Mouse (Mus musculus) megakaryocyte-erythroid progenitor cell, adult 5-6 weeks (primary cell): Measurements from ENCODE around the gene Copa. TPM values are rescaled to one million over a fixed set of nuclear protein-coding genes. Genes with fewer than 3 reads are reported as not detected.

Experiments used
- total RNA-seq, 2 experiments: library from RNA; stranded (forward) in 1 of 2; stranded (reverse) in 1 of 2; fragments of 200-1000, 215-1000 nt in 1 of 2; fragments of >200 nt in 1 of 2; fragmentation: Nextera tagmentation in 1 of 2; gene quantifications; 2 replicates each; pipeline ENCODE4 v1.2.3; 2014 to 2017

Copa gene
- total RNA-seq, 2 experiments from 2014 or later = 107 to 114 TPM

Other genes starting within 250 kb of the Copa start
- gene Cd84, start 242.8 kb upstream of the Copa start, total RNA-seq (2014; fragmentation: Nextera tagmentation) = 17.2 and 17.3 TPM in 2 replicates
- gene Cd84, start 242.8 kb upstream of the Copa start, total RNA-seq (2017) = 20.1 and 61.3 TPM in 2 replicates
- 2.6 and 2.7 TPM in 2 replicates for gene Gm10521, start 186.9 kb upstream of the Copa start, total RNA-seq (2014; fragmentation: Nextera tagmentation)
- gene Gm10521, start 186.9 kb upstream of the Copa start, total RNA-seq (2017) = 1.1 TPM in 2 replicates
- 3.7 and 17.0 TPM in 2 replicates for gene Slamf6, start 165.0 kb upstream of the Copa start, total RNA-seq (2014; fragmentation: Nextera tagmentation)
- gene Slamf6, start 165.0 kb upstream of the Copa start, total RNA-seq (2017) = 0.50 and 3.5 TPM in 2 replicates
- 1.6 and 1.9 TPM in 2 replicates for gene Vangl2, start 54.1 kb upstream of the Copa start, total RNA-seq (2014; fragmentation: Nextera tagmentation)
- gene Vangl2, start 54.1 kb upstream of the Copa start, total RNA-seq (2017) = 0.42 and 2.6 TPM in 2 replicates
- gene Nhlh1, start 25.0 kb upstream of the Copa start, total RNA-seq (2014; fragmentation: Nextera tagmentation) = not detected in 2 replicates
- not detected in 2 replicates for gene Nhlh1, start 25.0 kb upstream of the Copa start, total RNA-seq (2017)
- 42.0 and 57.3 TPM in 2 replicates for gene Ncstn, start 266 bp downstream of the Copa start, total RNA-seq (2014; fragmentation: Nextera tagmentation)
- gene Ncstn, start 266 bp downstream of the Copa start, total RNA-seq (2017) = 19.7 and 24.6 TPM in 2 replicates
- 31.6 and 53.9 TPM in 2 replicates for gene Pex19, start 44.2 kb downstream of the Copa start, total RNA-seq (2014; fragmentation: Nextera tagmentation)
- 45.1 and 48.2 TPM in 2 replicates for gene Pex19, start 44.2 kb downstream of the Copa start, total RNA-seq (2017)
- 106 and 110 TPM in 2 replicates for gene Dcaf8, start 65.6 kb downstream of the Copa start, total RNA-seq (2014; fragmentation: Nextera tagmentation)
- 132 and 142 TPM in 2 replicates for gene Dcaf8, start 65.6 kb downstream of the Copa start, total RNA-seq (2017)
- gene Pea15a, start 124.3 kb downstream of the Copa start, total RNA-seq (2014; fragmentation: Nextera tagmentation) = 0.50 and 4.7 TPM in 2 replicates
- 2.0 TPM in 1 of 2 replicates, not detected in the other for gene Pea15a, start 124.3 kb downstream of the Copa start, total RNA-seq (2017)
- not detected in 2 replicates for gene Casq1, start 137.3 kb downstream of the Copa start, total RNA-seq (2014; fragmentation: Nextera tagmentation)
- gene Casq1, start 137.3 kb downstream of the Copa start, total RNA-seq (2017) = not detected in 2 replicates
- gene Atp1a4, start 175.9 kb downstream of the Copa start, total RNA-seq (2014; fragmentation: Nextera tagmentation) = not detected in 2 replicates
- not detected in 2 replicates for gene Atp1a4, start 175.9 kb downstream of the Copa start, total RNA-seq (2017)
- gene Igsf8, start 179.1 kb downstream of the Copa start, total RNA-seq (2014; fragmentation: Nextera tagmentation) = 9.3 and 23.6 TPM in 2 replicates
- gene Igsf8, start 179.1 kb downstream of the Copa start, total RNA-seq (2017) = 9.7 and 16.4 TPM in 2 replicates
- gene Atp1a2, start 215.5 kb downstream of the Copa start, total RNA-seq (2014; fragmentation: Nextera tagmentation) = not detected in 2 replicates
- gene Atp1a2, start 215.5 kb downstream of the Copa start, total RNA-seq (2017) = not detected in 2 replicates
- gene Kcnj9, start 246.8 kb downstream of the Copa start, total RNA-seq (2014; fragmentation: Nextera tagmentation) = not detected in 2 replicates
- not detected in 2 replicates for gene Kcnj9, start 246.8 kb downstream of the Copa start, total RNA-seq (2017)